1 mouse cellular context compared by ENCODE assay signal in the genomic region with DNA sequence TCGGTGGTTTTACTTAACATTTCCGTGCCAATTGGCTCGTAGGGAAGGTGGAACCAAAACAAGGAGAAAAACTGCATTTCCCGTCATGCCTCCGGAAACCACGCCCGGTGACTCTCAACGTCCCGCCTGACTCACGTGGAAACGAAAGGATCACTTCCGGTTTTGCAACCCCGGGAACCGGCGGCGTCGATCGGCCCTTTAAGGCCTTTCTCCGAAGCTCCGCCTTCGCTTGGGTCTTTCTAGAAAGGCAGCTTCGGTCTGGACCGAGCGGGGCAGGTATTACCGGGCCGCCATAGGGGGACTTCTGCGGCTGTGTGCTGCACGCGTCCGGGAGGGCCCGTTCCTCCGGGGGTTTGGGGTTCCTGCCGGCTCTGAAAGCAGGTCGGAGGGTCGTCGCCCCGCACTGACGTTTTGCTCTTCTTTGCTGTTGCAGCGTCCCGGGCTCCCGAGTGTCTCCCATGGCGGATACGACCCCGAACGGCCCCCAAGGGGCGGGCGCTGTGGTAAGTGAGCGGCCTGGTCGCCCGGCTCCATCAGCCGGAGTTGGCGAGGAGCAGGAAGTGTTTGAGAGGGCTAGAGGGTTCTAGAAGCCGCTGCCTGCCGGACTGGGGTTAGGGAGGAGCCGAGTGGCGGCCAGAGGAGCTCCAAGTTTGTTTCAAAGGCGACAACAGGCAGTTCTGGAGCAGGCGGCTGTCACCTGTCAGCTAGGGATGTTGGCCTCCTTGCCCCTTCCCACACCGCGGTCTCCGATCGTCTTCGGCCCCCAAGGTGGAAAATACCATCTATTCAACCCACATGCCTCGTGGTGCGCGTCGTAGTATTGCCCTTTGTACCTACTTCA.
TF ChIP-seq lines count a peak whose summit lies in the region.

A gene (plus strand): TSS at position 35 of the 841 bp plus-strand sequence.

TF ChIP-seq in MEL, 35 proteins besides CTCF, POLR2A, EP300 and RAD21 (continued from another document):
- TF ChIP-seq USF2 (IDR thresholded peaks at IDR 0.05; ENCODE audit: borderline replicate concordance in 1 of 2, insufficient read depth in 1 of 2, low read depth in 1 of 2, low read length in 2 of 2): no peak
- 0 out of 2 replicates have a peak, but pooled peaks have one; percentile 50 for TF ChIP-seq E2F4 (IDR thresholded peaks at IDR 0.05; ENCODE audit: borderline replicate concordance, low read depth, low read length)
- no peak for TF ChIP-seq SMC3 (IDR thresholded peaks at IDR 0.05; ENCODE audit: low read depth, low read length)
- TF ChIP-seq NELFE (IDR thresholded peaks at IDR 0.05; ENCODE audit: low read depth, low read length): peak; percentile 62
- 0 out of 2 replicates have a peak, but pooled peaks have one; percentile 2 for TF ChIP-seq ZNF384 (IDR thresholded peaks at IDR 0.05; ENCODE audit: low read depth, low read length)
- TF ChIP-seq UBTF (IDR thresholded peaks at IDR 0.05; ENCODE audit: borderline replicate concordance, insufficient read depth, low read depth, low read length): no peak
- TF ChIP-seq GATA1 (IDR thresholded peaks at IDR 0.05; ENCODE audit: low read depth, low read length): no peak
- TF ChIP-seq ZMIZ1 (IDR thresholded peaks at IDR 0.05; ENCODE audit: low read depth, low read length): peak; percentile 70; the same call in 1 of the 2 replicates
- no peak for TF ChIP-seq MAZ (IDR thresholded peaks at IDR 0.05; ENCODE audit: low read depth, low read length)
- TF ChIP-seq NRF1 (IDR thresholded peaks at IDR 0.05; ENCODE audit: insufficient read depth, low read depth, low read length, poor library complexity, severe bottlenecking): no peak
- peak; percentile 90 for TF ChIP-seq MYC (IDR thresholded peaks at IDR 0.05; ENCODE audit: low read depth, low read length)
- no peak for TF ChIP-seq MAFK (IDR thresholded peaks at IDR 0.05; ENCODE audit: borderline replicate concordance, low read depth, low read length)
- TF ChIP-seq ETS1 (IDR thresholded peaks at IDR 0.05; ENCODE audit: low read depth, low read length): 0 out of 2 replicates have a peak, but pooled peaks have one; percentile 22
- peak; percentile 74 for TF ChIP-seq TBP (IDR thresholded peaks at IDR 0.05; ENCODE audit: low read depth, low read length)
